Mouse (Mus musculus) brain, embryonic 14.5 days (tissue): ENCODE results near the gene Gm5414.

Experiments
- CTCF ChIP-seq: fragments of 200-500 bp; IDR thresholded peaks from 2 replicates; pipeline ENCODE4 v1.5.1; 2012; ENCODE audit warnings: inconsistent platforms, mild to moderate bottlenecking, moderate library complexity, borderline replicate concordance; ENCODE audit not compliant: insufficient read depth, insufficient read length; ENCODE audit errors: extremely low read depth
- POLR2A ChIP-seq: fragments of 200-500 bp; IDR thresholded peaks from 2 replicates; pipeline ENCODE4 v1.6.1; 2012; ENCODE audit warnings: mild to moderate bottlenecking, inconsistent platforms, borderline replicate concordance; ENCODE audit not compliant: poor library complexity, insufficient read depth, insufficient read length, severe bottlenecking; ENCODE audit errors: extremely low read depth

DNA sequence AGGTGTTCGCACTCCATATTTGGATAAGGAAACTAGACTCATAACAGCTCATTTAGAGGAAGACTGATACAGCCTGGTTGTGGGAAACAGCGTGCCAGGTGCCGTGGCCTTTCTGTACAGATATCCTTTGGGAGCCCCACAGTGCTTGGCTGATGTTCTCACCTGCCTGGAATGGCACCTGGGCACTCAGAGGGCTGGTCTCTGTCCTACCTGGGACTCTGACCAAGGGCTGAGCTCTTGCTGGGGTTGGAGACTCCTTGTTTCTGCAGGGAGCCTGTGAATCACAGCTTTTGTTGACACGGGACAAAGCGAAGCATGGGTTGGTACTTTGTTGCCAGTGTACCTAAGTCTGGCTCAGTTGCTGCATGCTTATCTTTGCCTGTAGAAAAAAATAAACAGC lies 52.5 kb downstream of the Gm5414 start:
- TF ChIP-seq CTCF (no peak), POLR2A (no peak)
